Mouse (Mus musculus): Measurements from ENCODE around the gene Olfr430.
"Not testable (repeated sequence)": the region's sequence is repeated elsewhere in the genome, so short reads cannot be mapped to it uniquely, and the experiment has no call there.

Gene Olfr430

GRCm38 (mm10) chr1:174066305-174066704 is at the start of gene Olfr430:
Olfr430 (plus strand) TSS chr1:174066605.
- no peak for DNase-seq

GRCm38 (mm10) chr1:174031698-174032097 is 34.7 kb upstream of the Olfr430 start, which contains the start of gene Ifi205:
Ifi205 (minus strand) TSS chr1:174031810.
- DNase-seq, result no peak

GRCm38 (mm10) chr1:174035841-174036240 is 30.6 kb upstream of the Olfr430 start:
- no peak for DNase-seq

- DNase-seq, result no peak
These were observed 27.9 kb upstream of the Olfr430 start for GRCm38 (mm10) chr1:174038480-174038879.

- peak; percentile 57 to 65 for DNase-seq
These were observed 25.8 kb upstream of the Olfr430 start, which contains the start of gene Olfr433 for GRCm38 (mm10) chr1:174040523-174041177. Olfr433 (plus strand) TSS chr1:174040705.

GRCm38 (mm10) chr1:174042091-174042884 is 24.1 kb upstream of the Olfr430 start:
- not testable (repeated sequence) for DNase-seq

- no peak for DNase-seq
These were observed 22.0 kb upstream of the Olfr430 start for GRCm38 (mm10) chr1:174044431-174044830.

GRCm38 (mm10) chr1:174048227-174048626 is 18.2 kb upstream of the Olfr430 start:
- DNase-seq, result not testable (repeated sequence)

- DNase-seq, result no peak
These were observed 17.5 kb upstream of the Olfr430 start, which contains the start of gene Olfr432 for GRCm38 (mm10) chr1:174048893-174049292. Olfr432 (plus strand) TSS chr1:174049205.

GRCm38 (mm10) chr1:174049357-174049756 is 17.0 kb upstream of the Olfr430 start:
- not testable (repeated sequence) for DNase-seq

- no peak for DNase-seq
These were observed 15.9 kb upstream of the Olfr430 start for GRCm38 (mm10) chr1:174050532-174050931.

GRCm38 (mm10) chr1:174051515-174051914 is 14.9 kb upstream of the Olfr430 start:
- DNase-seq, result no peak

- no peak for DNase-seq
These were observed 14.4 kb upstream of the Olfr430 start for GRCm38 (mm10) chr1:174051931-174052536.

- DNase-seq, result no peak
These were observed 13.4 kb upstream of the Olfr430 start for GRCm38 (mm10) chr1:174052981-174053380.

GRCm38 (mm10) chr1:174055248-174055647 is 11.2 kb upstream of the Olfr430 start:
- DNase-seq, result no peak

- no peak for DNase-seq
These were observed 17.6 kb downstream of the Olfr430 start, which contains the start of gene Olfr429 for GRCm38 (mm10) chr1:174084031-174084430. Olfr429 (plus strand) TSS chr1:174084331.

- no peak for DNase-seq
These were observed 30.2 kb downstream of the Olfr430 start, which contains the start of gene Olfr427 for GRCm38 (mm10) chr1:174096591-174096990. Olfr427 (plus strand) TSS chr1:174096891.

GRCm38 (mm10) chr1:174103735-174104134 is 37.3 kb downstream of the Olfr430 start:
- no peak for DNase-seq

GRCm38 (mm10) chr1:174121062-174121461 is 54.7 kb downstream of the Olfr430 start, which contains the start of gene Olfr231:
Olfr231 (minus strand) TSS chr1:174121162.
- DNase-seq, result no peak

Data from B cell, adult 2 months (primary cell).